Comparison of ENCODE assay signal across 8 mouse cellular contexts in genomic region chr9:20521306-20521957, GRCm38 (mm10). TPM values are rescaled to one million over a fixed set of nuclear protein-coding genes. Genes with fewer than 3 reads are reported as not detected.
DNase-seq lines count a peak whose midpoint lies in the region; ATAC-seq lines count a peak whose summit lies in the region.

TSS of gene Zfp266 (minus strand) at chr9:20521417.

- peak; percentile 85 for DNase-seq in T-cell, adult 2 months (ENCODE audit: low spot score)
- DNase-seq in cerebellum, postnatal 36 days, result peak; percentile 94
- peak; percentile 93 to 96 for DNase-seq in frontal cortex, postnatal 36 days (ENCODE audit: low spot score in 2 of 2)
- peak; percentile 90 to 93 for DNase-seq in layer of hippocampus, postnatal 36 days
- peak; percentile 92 for DNase-seq in lung, postnatal 25 days (ENCODE audit: low spot score)
- DNase-seq in retina, adult 2 months (ENCODE audit: low read depth, low spot score), result peak; percentile 79
- peak; percentile 92 for DNase-seq in thymus, postnatal 25 days

- peak within 1 kb of the TSS; percentile 94 for H3K4me3 ChIP-seq in hindbrain, embryonic 15.5 days

- H3K36me3 ChIP-seq in hindbrain, embryonic 15.5 days, result peaks cover 3% of the 10 kb centered on the region

- H3K4me1 ChIP-seq in hindbrain, embryonic 15.5 days (replicated peaks), result peaks cover 32% of the 10 kb centered on the region

- peak within 1 kb of the TSS; percentile 99 for H3K27ac ChIP-seq in hindbrain, embryonic 15.5 days (replicated peaks)

- WGBS in hindbrain, embryonic 15.5 days, result under 1% methylated on average over 46 of the region's 46 CpGs

- peak within 1 kb of the TSS; percentile 95 for H3K4me2 ChIP-seq in hindbrain, embryonic 15.5 days

- no peaks in the 10 kb centered on the region for H3K27me3 ChIP-seq in hindbrain, embryonic 15.5 days

- H3K9ac ChIP-seq in hindbrain, embryonic 15.5 days, result peak within 1 kb of the TSS; percentile 98

- no peaks in the 10 kb centered on the region for H3K9me3 ChIP-seq in hindbrain, embryonic 15.5 days

- peak; percentile 95 for ATAC-seq in hindbrain, embryonic 15.5 days (ENCODE audit: low FRiP score, low read depth)

RNA-seq across cellular contexts. Expression of gene Zfp266, which starts in this region (rescaled TPM):
- polyA plus RNA-seq in hindbrain, embryonic 15.5 days (2015; fragmentation: Nextera tagmentation; extraction: Ambion mirVana), result 93.9 and 99.2 TPM in 2 replicates
- total RNA-seq in layer of hippocampus, postnatal 36 days (2021), result 10 to 100 TPM; 44.3 to 45.1 TPM

Comparison
In these comparisons a context has a peak if more than half of its experiments do, and no peak if none do; other contexts are left out.
1. Peak in every context shown above with its lines: DNase-seq, ATAC-seq, H3K4me3 ChIP-seq and H3K27ac ChIP-seq.